Mouse (Mus musculus) stomach, postnatal 0 days (tissue): ENCODE measurements at regions not wholly inside any gene's neighbourhood (a gene's known extent, or its start where the extent isn't known, plus 50 kb on each side); places are given as distances from the start of the nearest gene placed in this dataset.
A peak's percentile ranks its signal among the peaks of the same experiment; 100 is the strongest.

Source experiments
- ATAC-seq: fragments of 200-750 bp; cut with Nextera tagmentation; 2 replicates; pipeline ENCODE4 v1.8.0; 2017; ENCODE audit not compliant: low FRiP score, low TSS enrichment
- DNase-seq: peaks from one replicate; pipeline ENCODE4 v3.0.0-alpha.2; 2016; ENCODE audit warnings: low spot score
- H3K27ac ChIP-seq: fragments of 300-500 bp; sonication (generic); replicated peaks from 2 replicates; pipeline ENCODE4 v1.5.1; 2014; ENCODE audit warnings: mild to moderate bottlenecking, control low read depth
- H3K27me3 ChIP-seq: fragments of 300-500 bp; sonication (generic); 2 replicates; pipeline ENCODE4 v1.6.1; 2014; ENCODE audit warnings: low read length; ENCODE audit not compliant: control insufficient read depth, insufficient read depth
- H3K36me3 ChIP-seq: fragments of 300-500 bp; sonication (generic); 2 replicates; pipeline ENCODE4 v1.6.1; 2014; ENCODE audit warnings: low read length, mixed read lengths; ENCODE audit not compliant: control insufficient read depth, insufficient read depth
- H3K4me1 ChIP-seq: fragments of 300-500 bp; sonication (generic); replicated peaks from 2 replicates; pipeline ENCODE4 v1.6.1; 2014; ENCODE audit warnings: antibody characterized with exemption; ENCODE audit not compliant: control insufficient read depth, insufficient read depth
- H3K4me2 ChIP-seq: fragments of 300-500 bp; sonication (generic); replicated peaks from 2 replicates; pipeline ENCODE4 v1.6.1; 2014; ENCODE audit warnings: low read depth, mild to moderate bottlenecking, control low read depth, moderate library complexity
- H3K4me3 ChIP-seq: fragments of 300-500 bp; sonication (generic); 2 replicates; pipeline ENCODE4 v1.5.1; 2014; ENCODE audit warnings: low read depth, low read length, control low read depth
- H3K9ac ChIP-seq: fragments of 300-500 bp; sonication (generic); 2 replicates; pipeline ENCODE4 v1.6.1; 2014; ENCODE audit warnings: mild to moderate bottlenecking, low read length, control low read depth, mixed read lengths
- H3K9me3 ChIP-seq: fragments of 300-500 bp; sonication (generic); 2 replicates; pipeline ENCODE4 v1.6.1; 2016; ENCODE audit warnings: low read length; ENCODE audit not compliant: control insufficient read depth
- CTCF ChIP-seq: IDR thresholded peaks from 2 replicates; pipeline ENCODE4 v1.5.1; 2016; ENCODE audit warnings: antibody characterized with exemption, low read depth, mild to moderate bottlenecking, moderate library complexity
- EP300 ChIP-seq: optimal IDR thresholded peaks from 2 replicates; pipeline ENCODE3; 2016; ENCODE audit warnings: antibody characterized with exemption
- WGBS: fragments of 180-500 bp; shearing (Covaris S2); extraction: QIAGEN DNeasy Blood & Tissue Kit; methylation state at CpG from one replicate; pipeline ENCODE4 v1.1.7; 2014; 5-methylcytosine and 5-hydroxymethylcytosine counted together

DNA sequence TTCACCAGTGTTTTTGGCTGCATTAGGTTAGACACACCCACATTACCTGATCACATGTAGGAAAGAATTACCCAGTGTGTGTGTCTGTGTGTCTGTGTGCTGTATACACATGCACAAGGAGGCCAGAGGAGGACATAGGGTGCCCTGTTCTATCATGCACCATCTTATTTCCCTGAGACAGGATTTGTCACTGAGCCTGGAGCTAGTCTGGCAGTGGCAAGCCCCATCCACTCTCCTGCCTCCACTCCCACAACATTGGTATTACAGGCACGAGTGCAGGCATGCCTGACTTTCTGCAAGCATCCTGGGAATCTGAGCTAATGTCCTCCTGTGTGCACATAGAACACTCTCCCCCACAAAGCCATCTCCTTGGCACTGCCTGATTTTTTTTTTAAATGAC lies 162.1 kb upstream of the Cops8 start:
- ATAC-seq (no peak), DNase-seq (no peak)
- H3K4me2 ChIP-seq: no peak overlapping the region
- 26% methylated on average over 1 of the region's 1 CpGs for WGBS
- no peaks in the 10 kb centered on the region for H3K27me3 ChIP-seq
- no peak overlapping the region for H3K9ac ChIP-seq
- no peaks in the 10 kb centered on the region for H3K9me3 ChIP-seq
- H3K27ac ChIP-seq: no peak overlapping the region; the same call in 1 of the 2 replicates
- TF ChIP-seq CTCF (peak; percentile 35), EP300 (no peak)
- H3K4me1 ChIP-seq: no peaks in the 10 kb centered on the region
- H3K4me3 ChIP-seq: no peak overlapping the region
- H3K36me3 ChIP-seq: no peaks in the 10 kb centered on the region

DNA sequence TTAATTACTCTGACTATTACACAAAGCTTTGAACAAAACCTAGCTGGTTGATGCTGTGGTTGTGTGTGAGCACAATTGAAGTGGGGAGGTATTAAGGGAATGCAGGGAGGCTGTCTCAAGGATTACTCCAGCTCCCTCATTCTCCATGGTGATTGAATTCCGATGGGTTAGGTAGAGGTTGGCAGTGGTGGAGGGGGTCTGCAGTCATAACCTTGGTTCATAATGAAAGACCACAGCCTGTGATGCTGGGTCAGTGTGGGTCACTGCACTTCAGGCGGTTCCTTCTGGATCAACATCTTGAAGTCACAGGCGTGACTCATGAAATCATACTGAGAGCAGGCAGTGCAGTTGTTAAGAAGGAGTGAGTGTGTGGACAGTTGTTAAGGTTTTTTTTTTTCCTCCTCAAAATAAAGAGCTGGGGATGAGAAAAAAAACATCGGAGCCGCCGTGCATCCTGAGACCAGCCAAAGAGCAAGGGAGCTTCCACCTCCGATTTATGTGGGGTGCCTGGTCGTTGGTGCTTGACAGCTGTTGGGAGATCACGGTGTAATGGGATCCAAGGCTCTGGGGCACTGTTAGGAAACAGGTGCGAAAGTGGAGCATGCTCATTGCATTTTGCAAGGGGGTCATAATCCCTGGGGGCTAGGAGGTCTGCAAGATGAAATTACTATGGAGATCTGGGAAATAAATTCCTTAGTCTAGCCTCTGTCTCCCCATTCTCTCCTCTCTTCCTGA lies 161.5 kb upstream of the Cops8 start:
- no peaks in the 10 kb centered on the region for H3K9me3 ChIP-seq
- TF ChIP-seq CTCF (no peak), EP300 (no peak)
- no peaks in the 10 kb centered on the region for H3K4me1 ChIP-seq
- ATAC-seq (no peak), DNase-seq (no peak)
- no peaks in the 10 kb centered on the region for H3K36me3 ChIP-seq
- no peaks in the 10 kb centered on the region for H3K27me3 ChIP-seq
- H3K4me3 ChIP-seq: no peak overlapping the region
- H3K9ac ChIP-seq: no peak overlapping the region
- WGBS: 65% methylated on average over 10 of the region's 10 CpGs
- no peak overlapping the region for H3K4me2 ChIP-seq
- H3K27ac ChIP-seq: peak overlapping the region; percentile 24; the same call in 1 of the 2 replicates

DNA sequence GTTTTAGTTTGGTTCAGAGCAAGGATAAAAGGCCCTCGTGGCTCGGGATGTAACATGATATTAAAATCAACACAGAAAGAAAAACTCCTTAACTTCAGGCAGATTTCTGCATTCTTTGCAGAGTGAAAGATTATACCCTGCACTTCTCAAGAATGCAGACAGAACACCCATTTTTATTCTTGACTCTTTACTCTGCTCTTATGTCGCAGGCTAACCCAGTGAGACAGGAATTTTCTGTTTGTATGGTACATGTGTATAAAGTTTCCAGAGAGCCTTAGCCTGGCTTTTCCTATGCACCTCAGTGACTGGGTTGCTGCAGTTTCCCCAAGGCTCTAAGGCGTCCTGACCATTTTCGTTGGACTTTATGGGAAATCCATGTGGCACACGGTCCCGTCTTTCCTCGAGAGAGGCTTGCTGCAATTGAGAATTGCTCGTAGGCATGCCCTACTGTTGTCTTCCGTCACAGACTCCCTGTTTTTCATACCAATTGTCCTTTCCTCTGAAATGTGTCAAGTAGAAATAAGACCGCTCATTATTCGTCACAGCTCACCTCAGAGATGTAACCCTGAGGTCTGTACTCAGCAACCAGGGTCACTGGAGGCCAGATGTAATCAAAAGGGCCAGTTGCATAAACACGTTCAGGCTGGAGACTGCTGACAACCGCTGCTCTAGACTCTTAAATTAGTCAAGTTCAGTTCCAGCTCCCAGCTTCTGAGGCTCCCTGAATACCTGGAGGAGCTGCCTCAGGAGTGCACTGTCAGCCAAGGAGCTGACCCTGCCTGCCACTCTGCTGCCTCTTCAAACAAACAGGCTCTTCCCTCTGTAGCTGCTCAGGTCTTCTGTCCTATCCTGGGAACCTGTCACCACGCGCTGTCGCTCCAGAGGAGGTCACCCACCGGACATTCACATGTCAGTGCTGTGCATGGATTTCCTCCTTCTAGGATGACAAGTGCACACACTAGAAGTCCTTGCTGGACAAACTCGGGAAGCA lies 160.2 kb upstream of the Cops8 start:
- ATAC-seq: no peak
- H3K36me3 ChIP-seq: no peaks in the 10 kb centered on the region
- no peak for DNase-seq
- no peak for TF ChIP-seq CTCF
- TF ChIP-seq EP300: no peak
- no peak overlapping the region for H3K27ac ChIP-seq
- H3K27me3 ChIP-seq: no peaks in the 10 kb centered on the region
- no peak overlapping the region for H3K9ac ChIP-seq
- H3K9me3 ChIP-seq: no peaks in the 10 kb centered on the region
- H3K4me2 ChIP-seq: no peak overlapping the region
- H3K4me3 ChIP-seq: no peak overlapping the region
- WGBS: 57% methylated on average over 19 of the region's 19 CpGs
- H3K4me1 ChIP-seq: no peaks in the 10 kb centered on the region

DNA sequence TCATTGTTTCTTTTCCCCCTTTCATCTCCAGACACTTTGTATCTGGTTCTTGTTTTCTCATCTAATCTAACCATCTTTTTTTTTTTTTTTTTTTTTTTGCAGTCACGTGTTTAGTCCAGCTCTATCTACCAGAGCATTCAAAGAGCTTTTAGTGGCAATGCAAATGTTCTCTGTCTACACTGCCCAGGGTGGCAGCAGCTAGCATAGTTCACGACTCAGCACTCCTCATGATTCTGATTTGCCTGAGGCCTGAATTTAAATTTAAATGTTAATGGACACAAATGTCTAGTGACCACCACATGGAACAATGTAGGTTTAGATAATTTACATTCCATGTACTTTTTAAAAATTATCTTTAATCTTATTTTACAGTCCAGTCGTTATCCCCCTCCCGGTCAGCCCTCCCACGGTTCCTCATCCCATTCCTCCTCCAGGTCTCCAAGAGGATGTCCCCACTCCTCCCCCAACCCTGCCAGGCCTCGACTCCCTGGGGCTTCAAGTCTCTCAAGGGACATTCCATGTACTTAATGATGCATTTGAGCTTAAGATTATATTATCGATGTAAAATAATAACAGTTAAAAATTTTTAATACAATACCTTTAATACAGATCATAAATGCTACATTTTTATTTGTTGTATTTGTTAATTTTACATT lies 153.1 kb upstream of the Cops8 start:
- TF ChIP-seq CTCF (no peak), EP300 (no peak)
- WGBS: 55% methylated on average over 7 of the region's 7 CpGs
- no peaks in the 10 kb centered on the region for H3K9me3 ChIP-seq
- no peaks in the 10 kb centered on the region for H3K4me1 ChIP-seq
- no peak overlapping the region for H3K9ac ChIP-seq
- H3K4me3 ChIP-seq: no peak overlapping the region
- no peaks in the 10 kb centered on the region for H3K27me3 ChIP-seq
- DNase-seq (no peak), ATAC-seq (no peak)
- H3K4me2 ChIP-seq: no peak overlapping the region
- no peaks in the 10 kb centered on the region for H3K36me3 ChIP-seq
- no peak overlapping the region for H3K27ac ChIP-seq

DNA sequence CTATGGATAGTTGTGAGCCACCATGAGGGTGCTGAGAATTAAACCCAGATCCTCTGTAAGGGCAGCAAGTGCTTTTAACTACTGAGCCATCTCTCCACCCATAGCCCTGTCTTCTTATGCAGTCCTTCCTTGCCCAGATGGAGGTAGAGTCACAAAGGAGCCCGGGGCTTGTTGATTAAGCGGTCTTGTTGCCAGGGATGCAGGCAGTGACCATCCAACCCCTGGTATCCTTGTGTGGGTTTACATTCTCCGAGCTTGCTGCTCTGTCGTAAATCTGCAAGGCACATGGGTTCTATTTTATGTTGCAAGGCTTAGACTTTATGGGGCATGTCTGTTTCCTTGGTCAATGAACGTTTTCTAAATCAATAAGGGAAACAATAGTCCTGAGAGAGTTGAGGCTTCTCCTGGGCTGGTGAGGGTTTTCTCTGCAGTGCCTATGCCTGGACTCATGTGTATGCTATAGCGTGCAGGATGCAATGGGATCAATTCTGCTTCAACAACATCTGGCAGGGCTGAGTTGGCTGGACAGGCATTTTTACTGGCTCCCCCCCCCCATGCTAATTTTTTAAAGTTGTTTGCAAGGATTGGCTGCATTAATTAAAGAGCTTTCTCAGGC lies 150.7 kb upstream of the Cops8 start:
- Histone ChIP-seq H3K27ac (no peak overlapping the region), H3K4me2 (no peak overlapping the region), H3K36me3 (no peaks in the 10 kb centered on the region), H3K4me3 (no peak overlapping the region), H3K4me1 (no peaks in the 10 kb centered on the region), H3K9ac (no peak overlapping the region), H3K27me3 (no peaks in the 10 kb centered on the region), H3K9me3 (no peaks in the 10 kb centered on the region)
- WGBS: 59% methylated on average over 6 of the region's 6 CpGs
- TF ChIP-seq CTCF: no peak
- ATAC-seq: no peak
- DNase-seq: no peak
